Mouse (Mus musculus): ENCODE measurements around the gene Rpgrip1.

- TF ChIP-seq CTCF (IDR thresholded peaks at IDR 0.05; ENCODE audit: extremely low read depth, insufficient read length, insufficient replicate concordance, low read depth, low read length) (peak; percentile 73; the same call in 1 of the 2 replicates), POLR2A (IDR thresholded peaks at IDR 0.05; ENCODE audit: low read depth, low read length) (no peak)
Measured at GRCm38 (mm10) chr14:52123918-52124317, 13.4 kb downstream of the Rpgrip1 start.
